ENCODE assay signal across 10 mouse cellular contexts in genomic region chr14:22745882-22746480, GRCm38 (mm10).
A peak's percentile ranks its signal among the peaks of the same experiment; 100 is the strongest.
DNase-seq lines count a peak whose midpoint lies in the region; ATAC-seq lines count a peak whose summit lies in the region.
"Had no signal": no experiment of that assay in that cellular context is flagged by ENCODE, and none has a peak within 500 bp of the region (broad histone marks: within the 10 kb centered on the region; RNA-seq: fewer than 3 reads in every experiment).

No protein-coding gene starts in this region.

- H3K27me3 ChIP-seq in heart, embryonic 13.5 days (replicated peaks), result no peaks in the 10 kb centered on the region
- H3K27me3 ChIP-seq in forebrain, embryonic 15.5 days, result peaks cover 44% of the 10 kb centered on the region
- 0 out of 2 replicates have a peak, but pooled peaks cover 8% of the 10 kb centered on the region for H3K27me3 ChIP-seq in neural tube, embryonic 13.5 days

- intact Hi-C loops in heart, postnatal 14 days (cut with DNase I), result no loop called here

- ATAC-seq in heart, embryonic 13.5 days (ENCODE audit: extremely low read depth, insufficient number of reproducible peaks, low FRiP score, low TSS enrichment), result no peak
- ATAC-seq in forebrain, embryonic 15.5 days (replicated peaks), result peak; percentile 80
- peak; percentile 65; the same call in 1 of the 2 replicates for ATAC-seq in neural tube, embryonic 13.5 days (ENCODE audit: low read depth)

- peaks cover 37% of the 10 kb centered on the region for H3K4me1 ChIP-seq in heart, embryonic 13.5 days
- H3K4me1 ChIP-seq in forebrain, embryonic 15.5 days, result peaks cover 16% of the 10 kb centered on the region
- H3K4me1 ChIP-seq in neural tube, embryonic 13.5 days (replicated peaks), result peaks cover 20% of the 10 kb centered on the region

- H3K9ac ChIP-seq in heart, embryonic 13.5 days, result no peak overlapping the region
- no peak overlapping the region for H3K9ac ChIP-seq in forebrain, embryonic 15.5 days (replicated peaks)
- no peak overlapping the region for H3K9ac ChIP-seq in neural tube, embryonic 13.5 days

- H3K9me3 ChIP-seq in heart, embryonic 13.5 days, result no peaks in the 10 kb centered on the region
- H3K9me3 ChIP-seq in forebrain, embryonic 15.5 days, result no peaks in the 10 kb centered on the region
- H3K9me3 ChIP-seq in neural tube, embryonic 13.5 days, result no peaks in the 10 kb centered on the region

- no peak overlapping the region for H3K4me3 ChIP-seq in heart, embryonic 13.5 days
- no peak overlapping the region for H3K4me3 ChIP-seq in forebrain, embryonic 15.5 days
- H3K4me3 ChIP-seq in neural tube, embryonic 13.5 days, result no peak overlapping the region

- 12% methylated on average over 5 of the region's 5 CpGs for WGBS in heart, embryonic 13.5 days
- WGBS in forebrain, embryonic 15.5 days, result 1% methylated on average over 5 of the region's 5 CpGs
- WGBS in neural tube, embryonic 13.5 days, result under 1% methylated on average over 5 of the region's 5 CpGs

- peak overlapping the region; percentile 10; the same call in 1 of the 2 replicates for H3K27ac ChIP-seq in heart, embryonic 13.5 days (replicated peaks)
- peak overlapping the region; percentile 42 for H3K27ac ChIP-seq in forebrain, embryonic 15.5 days (replicated peaks)
- peak overlapping the region; percentile 70 for H3K27ac ChIP-seq in neural tube, embryonic 13.5 days (replicated peaks)

- no peaks in the 10 kb centered on the region for H3K36me3 ChIP-seq in heart, embryonic 13.5 days
- no peaks in the 10 kb centered on the region for H3K36me3 ChIP-seq in forebrain, embryonic 15.5 days
- no peaks in the 10 kb centered on the region for H3K36me3 ChIP-seq in neural tube, embryonic 13.5 days

- H3K4me2 ChIP-seq in heart, embryonic 13.5 days, result no peak overlapping the region
- 0 out of 2 replicates have a peak overlapping the region, but pooled peaks have one; percentile 11 for H3K4me2 ChIP-seq in forebrain, embryonic 15.5 days (replicated peaks)
- peak overlapping the region; percentile 24 for H3K4me2 ChIP-seq in neural tube, embryonic 13.5 days
- H3K4me2 ChIP-seq: liver, embryonic 11.5 days had no signal

- DNase-seq in heart, postnatal 14 days, result no peak
- peak; percentile 39 to 53 for DNase-seq in lung, adult 18-20 months
- DNase-seq in layer of hippocampus, postnatal 36 days, result no peak
- no peak for DNase-seq in layer of hippocampus, adult 9-11 months
- no peak for DNase-seq in spleen, postnatal 10 days (ENCODE audit: low spot score in 2 of 2)
- DNase-seq: gastrocnemius, postnatal 36 days had no signal

Comparison
In these comparisons a context has a peak if more than half of its experiments do, and no peak if none do; other contexts are left out.
1. H3K27ac ChIP-seq: peak in every context shown above with its lines; median percentile 70 in neural tube, embryonic 13.5 days; 42 in forebrain, embryonic 15.5 days; 10 in heart, embryonic 13.5 days.
2. DNase-seq: peak in lung, adult 18-20 months (2 of 2); none in heart, postnatal 14 days (0 of 2), layer of hippocampus, postnatal 36 days (0 of 2), layer of hippocampus, adult 9-11 months (single experiment) and spleen, postnatal 10 days (0 of 2).